Mouse (Mus musculus): ENCODE measurements around the gene Ccdc13.

The Ccdc13 gene

GRCm38 (mm10) chr9:121798887-121799520 lies 40.3 kb downstream of the Ccdc13 start:
- DNase-seq = no peak

GRCm38 (mm10) chr9:121797722-121798121 lies 41.5 kb downstream of the Ccdc13 start:
- peak; percentile 53 to 71 for DNase-seq

GRCm38 (mm10) chr9:121794972-121795539 lies 44.2 kb downstream of the Ccdc13 start:
- DNase-seq = no peak

- DNase-seq = no peak
These were observed 47.3 kb downstream of the Ccdc13 start, which contains the start of gene Hhatl for GRCm38 (mm10) chr9:121791757-121792521. Gene Hhatl, minus strand, starts transcription at chr9:121792507.

GRCm38 (mm10) chr9:121791206-121791605 lies 48.1 kb downstream of the Ccdc13 start:
- DNase-seq = peak; percentile 72 to 73

- no peak for DNase-seq
These were observed 52.9 kb downstream of the Ccdc13 start for GRCm38 (mm10) chr9:121786359-121786758.

GRCm38 (mm10) chr9:121785261-121785660 lies 54.0 kb downstream of the Ccdc13 start:
- no peak for DNase-seq

- DNase-seq = no peak
These were observed 54.5 kb downstream of the Ccdc13 start for GRCm38 (mm10) chr9:121784801-121785200.

GRCm38 (mm10) chr9:121778066-121778624 lies 61.1 kb downstream of the Ccdc13 start:
- DNase-seq = peak; percentile 48 to 68

GRCm38 (mm10) chr9:121777484-121778065 lies 61.7 kb downstream of the Ccdc13 start, which contains the start of gene Klhl40:
Gene Klhl40, plus strand, starts transcription at chr9:121777607.
- no peak for DNase-seq

- no peak for DNase-seq
These were observed 62.8 kb downstream of the Ccdc13 start for GRCm38 (mm10) chr9:121776511-121776910.

- no peak for DNase-seq
These were observed 63.3 kb downstream of the Ccdc13 start for GRCm38 (mm10) chr9:121775951-121776350.

- DNase-seq = no peak
These were observed 66.8 kb downstream of the Ccdc13 start for GRCm38 (mm10) chr9:121772412-121772811.

- peak; percentile 28 to 61 for DNase-seq
These were observed 74.0 kb downstream of the Ccdc13 start for GRCm38 (mm10) chr9:121765166-121765855.

GRCm38 (mm10) chr9:121763716-121764115 lies 75.5 kb downstream of the Ccdc13 start:
- peak in 1 of 2 experiments; percentile 46 for DNase-seq

- DNase-seq = peak in 1 of 2 experiments; percentile 28
These were observed 76.5 kb downstream of the Ccdc13 start for GRCm38 (mm10) chr9:121762761-121763160.

- DNase-seq = no peak
These were observed 77.0 kb downstream of the Ccdc13 start for GRCm38 (mm10) chr9:121762248-121762647.

- DNase-seq = peak in 1 of 2 experiments; percentile 25
These were observed 77.5 kb downstream of the Ccdc13 start for GRCm38 (mm10) chr9:121761787-121762186.

- DNase-seq = peak in 1 of 2 experiments; percentile 27
These were observed 78.1 kb downstream of the Ccdc13 start for GRCm38 (mm10) chr9:121761091-121761665.

- peak; percentile 81 to 89 for DNase-seq
These were observed 78.8 kb downstream of the Ccdc13 start for GRCm38 (mm10) chr9:121760271-121761090.

All from lung, postnatal 4 days (tissue).